Mouse (Mus musculus): Measurements from ENCODE around the gene Gm9945. TPM values are rescaled to one million over a fixed set of nuclear protein-coding genes. Genes with fewer than 3 reads are reported as not detected.

Gm9945 gene
- total RNA-seq, 1 experiment from 2014 or later = not detected

DNA sequence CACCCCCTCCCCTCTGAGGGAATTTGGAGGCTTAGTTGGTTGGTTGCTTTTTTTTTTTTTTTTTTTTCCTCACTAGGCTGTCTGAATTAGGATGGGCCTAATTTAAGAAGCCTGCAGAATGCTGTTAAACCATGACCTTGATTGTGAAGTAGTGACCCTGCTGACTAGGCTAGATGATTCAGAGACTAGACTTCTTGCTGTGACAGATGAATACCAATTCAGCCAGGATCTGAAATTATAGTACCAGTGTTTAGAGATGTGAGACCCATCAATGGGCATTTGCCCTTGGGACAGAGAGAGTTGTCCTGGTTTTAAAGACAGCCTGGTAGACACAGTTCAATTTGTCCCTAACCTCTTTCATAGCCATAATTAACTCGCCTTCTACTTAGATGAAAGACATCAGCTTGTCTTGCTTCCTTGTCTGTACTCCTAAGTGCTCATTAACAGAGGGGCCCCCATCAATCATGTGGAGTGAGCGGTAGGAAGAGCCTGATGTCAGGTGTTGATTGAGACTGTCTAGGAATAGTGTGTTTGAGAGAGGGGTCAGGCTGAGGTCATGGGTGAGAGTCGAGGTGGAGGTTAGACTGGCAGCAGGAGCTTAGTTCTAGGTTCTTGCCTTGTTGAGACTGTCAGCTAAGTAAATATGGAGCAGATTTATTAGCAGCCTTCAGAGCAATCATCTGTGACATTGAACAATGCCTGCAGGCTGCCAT lies 13.4 kb downstream of the Gm9945 start:
- DNase-seq = no peak

DNA sequence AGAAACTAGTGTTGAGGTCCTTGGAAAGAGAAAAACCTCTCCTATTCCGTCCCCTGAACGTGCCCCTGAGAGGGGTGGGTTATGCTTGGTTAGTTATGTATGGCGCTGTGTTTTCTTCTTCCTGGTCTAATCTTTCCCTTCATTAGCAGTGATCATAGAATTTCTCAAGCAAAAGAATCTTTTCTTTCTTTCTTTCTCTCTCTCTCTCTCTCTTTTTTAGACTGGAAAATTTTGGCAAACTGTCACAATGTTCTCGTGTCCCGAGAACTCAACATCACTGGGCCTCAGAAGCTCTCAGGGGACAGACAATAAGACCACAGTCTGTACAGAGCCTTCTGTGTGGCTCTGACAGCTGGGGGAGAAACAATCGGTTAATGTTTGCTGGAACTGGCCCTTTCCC lies 15.5 kb downstream of the Gm9945 start:
- DNase-seq = no peak

DNA sequence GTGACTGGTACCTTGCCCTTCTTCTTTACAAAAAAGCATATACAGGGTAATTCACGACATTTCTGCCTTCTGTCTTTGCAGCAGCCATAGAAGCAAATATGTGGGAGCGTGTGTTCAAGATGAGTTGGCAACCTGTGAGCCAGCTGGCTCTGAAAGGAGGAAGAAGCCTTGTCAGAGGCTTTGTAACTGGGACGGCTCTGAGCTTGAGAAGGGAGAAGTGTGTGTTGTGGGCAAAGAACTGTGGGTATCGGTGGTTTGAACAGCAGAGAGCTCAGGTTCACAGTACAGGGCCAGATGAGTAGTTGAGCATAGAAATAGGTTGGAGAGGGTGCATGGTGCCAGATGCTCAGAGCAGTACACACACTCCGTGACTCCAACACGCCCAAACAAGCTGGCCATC lies 17.0 kb downstream of the Gm9945 start:
- no peak for DNase-seq

DNA sequence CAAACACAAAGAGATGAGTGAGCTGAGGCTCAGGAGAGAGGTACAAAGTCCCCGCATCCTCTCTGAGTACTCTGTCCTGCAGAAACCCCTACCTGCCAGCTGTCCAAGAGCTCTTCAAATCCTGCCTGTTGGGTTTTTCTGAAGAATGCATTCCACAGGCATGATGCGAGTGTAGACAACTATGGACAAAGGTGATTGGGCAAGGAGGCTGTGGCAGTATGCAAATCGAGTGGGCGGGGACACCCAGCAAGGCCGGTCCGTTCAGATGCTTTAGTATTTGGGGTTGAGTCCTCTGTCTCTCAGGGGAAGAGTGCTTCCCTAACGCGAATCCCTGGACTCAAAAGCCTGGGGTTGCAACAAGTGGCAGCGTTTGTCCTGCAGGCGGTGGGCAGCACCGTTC lies 20.6 kb downstream of the Gm9945 start:
- no peak for DNase-seq

DNA sequence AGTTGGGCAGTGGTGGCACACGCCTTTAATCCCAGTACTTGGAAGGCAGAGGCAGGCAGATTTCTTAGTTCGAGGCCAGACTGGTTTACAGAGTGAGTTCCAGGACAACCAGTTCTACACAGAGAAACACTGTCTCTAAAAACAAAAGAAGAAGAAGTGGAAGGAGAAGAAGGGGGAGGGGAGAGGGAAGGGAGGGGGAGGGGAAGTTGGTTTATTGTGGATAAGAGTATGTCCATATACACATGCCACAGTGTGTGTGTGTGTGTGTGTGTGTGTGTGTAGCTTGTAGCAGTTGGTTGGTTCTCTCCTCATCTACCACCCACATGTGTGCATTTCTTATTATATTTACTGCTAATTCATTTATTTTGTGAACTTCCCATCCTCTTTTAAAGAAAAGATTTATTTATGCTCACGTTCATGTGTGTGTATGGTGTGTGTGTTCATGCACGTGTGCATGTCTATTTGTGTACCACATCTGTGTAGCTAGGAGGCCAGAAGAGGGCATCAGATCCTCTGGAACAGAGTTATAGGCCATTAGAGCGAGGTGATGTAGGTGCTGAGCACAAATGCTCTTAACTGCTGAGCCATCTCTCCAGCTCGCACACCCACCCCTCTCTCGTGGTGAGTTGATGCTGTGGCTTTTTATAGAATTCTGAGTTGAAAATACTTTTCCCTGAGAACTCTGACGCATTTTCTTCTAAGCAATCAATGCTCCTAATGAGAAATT lies 22.2 kb downstream of the Gm9945 start:
- no peak for DNase-seq

DNA sequence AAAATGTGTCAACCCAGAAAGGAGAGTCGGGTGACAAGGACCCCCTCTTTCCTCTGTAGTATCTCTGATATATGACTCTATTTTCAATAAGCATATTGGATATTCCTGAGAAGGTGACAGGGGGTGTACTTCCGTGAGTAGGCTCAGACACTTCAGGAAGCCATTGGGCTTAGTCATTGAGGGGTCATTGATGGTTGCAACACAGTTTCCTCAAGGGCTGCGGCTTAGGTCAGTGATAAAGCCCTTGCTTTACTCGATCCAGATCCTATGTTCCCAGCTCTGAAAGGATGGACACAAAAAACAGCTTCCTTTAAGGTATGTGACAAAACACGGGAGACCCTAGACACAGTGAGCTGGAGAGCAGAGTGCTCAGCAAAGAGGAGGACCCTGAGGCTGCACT lies 23.8 kb downstream of the Gm9945 start:
- DNase-seq = no peak

DNA sequence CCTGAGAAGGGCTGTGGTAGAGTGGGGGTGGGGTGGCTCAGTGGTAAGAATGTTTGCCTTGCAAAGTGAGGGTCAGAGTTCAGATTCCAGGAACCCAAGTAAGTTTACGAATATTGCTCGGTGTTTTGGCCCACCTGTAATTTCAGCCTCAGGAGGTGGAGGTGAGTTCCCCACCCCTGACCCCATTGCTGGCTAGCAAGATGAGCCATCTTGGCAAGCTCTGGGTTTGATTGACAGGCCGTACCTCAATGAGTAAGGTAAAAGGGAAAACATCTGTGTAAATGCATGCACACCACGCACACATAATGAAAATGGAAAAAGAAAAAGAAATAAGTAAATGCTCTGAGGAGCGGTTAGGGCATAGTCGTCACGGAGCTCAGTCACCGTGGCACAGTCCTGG lies 24.4 kb downstream of the Gm9945 start:
- no peak for DNase-seq

DNA sequence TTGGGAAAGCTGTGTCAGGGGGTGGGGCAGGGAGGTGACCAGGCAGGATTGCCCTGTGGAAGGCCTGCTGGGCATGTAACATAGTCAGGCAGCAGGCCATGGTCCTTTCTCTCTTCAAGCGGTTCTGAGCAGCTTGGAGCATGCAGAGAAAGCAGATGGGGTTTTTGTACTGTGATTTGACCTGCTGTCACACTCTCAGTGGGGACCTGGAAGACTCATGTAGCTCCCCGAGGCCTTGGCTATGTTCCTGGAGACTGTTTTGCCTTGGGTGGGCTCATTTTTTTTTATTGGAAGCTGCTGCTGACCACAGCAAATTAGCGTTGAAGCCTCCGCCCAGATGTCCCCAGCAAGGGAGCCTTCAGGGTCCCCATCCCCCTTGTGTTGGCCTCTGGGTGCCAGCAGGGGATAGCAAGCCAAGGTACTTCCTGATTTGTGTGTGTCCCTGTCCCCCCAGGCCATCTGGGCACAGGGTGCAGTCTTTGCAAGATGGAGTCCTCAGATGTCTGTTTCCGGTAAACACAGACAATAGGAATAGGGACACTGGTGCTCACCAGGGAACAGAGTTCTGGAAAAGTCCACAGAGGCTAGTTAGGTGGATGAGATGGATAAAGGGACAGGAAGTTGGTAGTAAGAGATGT lies 25.2 kb downstream of the Gm9945 start:
- DNase-seq = no peak

DNA sequence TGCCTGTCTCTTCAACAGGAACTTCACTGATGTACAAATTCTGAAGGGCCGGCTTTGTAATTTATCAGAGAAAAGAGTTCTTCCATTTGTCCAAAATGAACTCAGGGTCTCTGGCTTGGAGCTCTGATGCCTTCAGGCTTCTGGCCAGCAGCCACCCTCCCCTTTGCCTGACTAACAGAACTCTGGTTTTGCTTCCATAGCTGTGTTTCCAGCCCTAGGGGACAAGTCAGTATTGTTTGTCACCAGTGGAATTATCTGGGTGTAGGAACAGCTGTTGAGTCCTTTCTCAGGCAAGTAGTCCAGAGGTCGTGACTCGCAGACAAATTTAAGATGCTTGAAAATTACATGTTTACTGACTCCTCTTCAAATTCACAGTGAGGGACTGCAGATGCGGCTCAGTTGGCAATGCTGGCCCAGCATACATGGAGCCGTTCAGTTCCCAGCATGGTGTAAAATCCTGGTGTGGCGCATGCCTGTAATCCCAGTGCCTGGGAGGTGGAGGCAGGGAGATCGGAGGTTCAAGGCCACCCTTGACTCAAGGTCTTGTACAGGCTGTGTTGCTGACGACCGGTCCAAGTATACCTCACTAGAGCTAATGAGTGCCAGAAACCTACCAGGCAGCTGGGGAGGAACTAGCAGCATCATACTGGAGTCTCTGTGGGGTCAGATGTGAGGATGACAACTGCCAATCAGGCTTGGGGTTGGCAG lies 27.3 kb downstream of the Gm9945 start:
- DNase-seq = no peak

DNA sequence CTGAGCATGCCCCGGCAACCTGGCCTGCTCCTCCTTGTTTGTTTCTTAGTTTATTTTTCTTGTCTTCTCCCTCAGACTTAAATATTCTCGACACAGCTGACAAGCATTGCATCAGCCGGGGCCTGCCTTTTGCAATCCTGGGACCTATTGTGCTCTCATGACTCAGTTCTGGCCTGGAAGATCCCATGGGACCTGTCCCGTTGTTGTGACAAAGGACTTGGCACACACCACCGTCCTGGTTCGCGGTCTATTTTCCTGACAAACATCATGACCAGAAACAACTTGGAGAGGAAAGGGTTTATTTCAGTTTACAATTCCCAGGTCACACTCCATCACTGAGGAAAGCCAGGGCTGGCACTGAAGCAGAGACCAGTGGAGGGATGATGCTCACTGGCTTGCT lies 28.2 kb downstream of the Gm9945 start:
- DNase-seq = peak; percentile 73

DNA sequence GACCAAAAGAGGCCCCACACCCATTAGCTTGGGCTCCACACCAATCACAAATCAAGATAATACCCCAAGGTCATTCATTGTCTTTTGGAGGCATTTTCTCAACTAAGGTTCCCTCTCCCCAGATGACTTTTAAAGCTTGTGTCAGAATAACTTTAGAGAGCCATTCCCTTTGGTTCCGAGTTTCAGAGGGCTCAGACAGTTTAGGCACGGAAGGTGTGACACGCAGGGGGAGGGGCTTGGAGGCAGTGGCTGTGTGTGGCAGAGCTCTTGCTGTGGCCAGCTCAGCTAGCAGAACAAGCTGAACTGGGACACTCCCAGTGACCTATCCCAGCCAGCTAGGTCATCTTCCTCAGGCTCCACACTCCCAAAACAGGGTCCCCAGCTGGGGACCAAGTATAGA lies 28.6 kb downstream of the Gm9945 start:
- no peak for DNase-seq

DNA sequence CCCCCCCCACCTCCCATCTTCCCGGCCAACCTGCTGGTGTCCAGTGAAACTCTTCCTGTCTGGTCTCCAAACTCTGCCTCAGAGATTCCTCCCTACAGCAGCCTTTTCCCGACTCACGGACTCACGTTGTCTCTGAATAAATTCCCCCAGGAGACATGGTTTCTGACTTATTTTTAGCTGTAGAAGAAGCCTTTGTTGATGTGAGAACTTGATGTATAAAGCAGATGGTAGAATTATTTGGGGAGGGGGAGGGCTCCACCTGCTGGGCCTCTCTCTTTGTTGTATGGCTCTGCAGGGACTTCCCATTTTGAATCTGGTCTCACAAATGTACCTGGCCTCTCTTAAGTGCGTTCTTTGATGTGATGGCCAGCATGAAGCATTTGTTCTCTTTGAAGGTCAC lies 30.4 kb downstream of the Gm9945 start:
- no peak for DNase-seq

DNA sequence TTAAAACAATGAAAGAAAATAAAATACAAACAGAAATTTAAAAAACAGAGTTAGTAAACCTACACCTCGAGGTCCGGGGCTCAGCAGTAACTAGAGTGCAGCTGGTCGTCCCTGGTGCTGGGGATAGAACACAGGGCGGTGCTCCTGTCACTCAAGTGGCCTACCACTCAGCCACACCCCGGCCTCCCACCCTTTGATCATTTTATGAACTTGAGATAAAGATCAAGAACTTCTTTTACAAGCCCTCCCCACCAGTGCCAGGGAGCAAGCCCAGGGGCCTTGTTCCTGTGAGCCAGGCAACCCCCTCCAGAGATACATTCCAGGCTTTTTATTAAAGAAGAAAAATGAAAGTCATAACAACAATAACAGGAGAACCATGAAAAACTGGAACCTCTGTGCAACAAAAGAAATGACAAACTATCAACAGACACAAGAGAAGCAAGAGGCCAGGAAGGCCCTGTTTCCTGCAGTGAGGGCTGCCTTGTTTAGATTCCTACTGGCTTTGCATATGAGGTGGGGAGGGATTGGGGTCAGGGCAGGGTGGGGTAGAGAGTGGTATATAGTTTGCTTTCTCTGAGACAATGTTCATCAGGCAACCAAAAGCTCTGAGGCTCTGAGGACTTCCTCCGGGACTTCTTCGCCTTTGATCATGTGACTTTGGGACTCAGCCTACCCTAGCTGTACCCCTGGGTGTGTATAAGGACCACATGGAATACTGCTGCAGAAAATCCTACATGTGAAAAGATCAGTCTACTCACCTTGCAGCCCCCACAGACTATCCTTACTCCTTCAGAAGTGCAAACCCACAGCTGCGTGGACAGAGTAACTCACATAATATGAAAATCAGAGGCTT lies 37.0 kb downstream of the Gm9945 start:
- DNase-seq = no peak

DNA sequence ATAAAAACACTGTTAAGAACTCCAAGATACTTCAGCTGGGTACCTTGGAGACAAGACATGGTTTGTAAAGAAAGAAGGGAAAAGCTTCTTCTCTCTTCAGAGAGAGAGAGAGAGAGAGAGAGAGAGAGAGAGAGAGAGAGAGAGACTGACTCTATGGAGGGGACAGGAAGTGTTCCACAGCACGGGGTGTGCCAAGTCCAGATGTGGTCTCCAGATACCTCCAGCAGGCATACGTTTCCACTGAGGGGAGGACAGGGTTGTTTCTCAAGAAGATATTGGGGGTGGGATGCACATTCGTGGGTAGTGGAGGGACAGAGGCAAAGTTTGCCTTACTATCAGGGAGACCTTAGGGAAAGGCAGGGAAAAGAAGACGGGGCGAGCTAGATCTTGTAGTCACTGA lies 38.8 kb downstream of the Gm9945 start:
- DNase-seq = no peak

DNA sequence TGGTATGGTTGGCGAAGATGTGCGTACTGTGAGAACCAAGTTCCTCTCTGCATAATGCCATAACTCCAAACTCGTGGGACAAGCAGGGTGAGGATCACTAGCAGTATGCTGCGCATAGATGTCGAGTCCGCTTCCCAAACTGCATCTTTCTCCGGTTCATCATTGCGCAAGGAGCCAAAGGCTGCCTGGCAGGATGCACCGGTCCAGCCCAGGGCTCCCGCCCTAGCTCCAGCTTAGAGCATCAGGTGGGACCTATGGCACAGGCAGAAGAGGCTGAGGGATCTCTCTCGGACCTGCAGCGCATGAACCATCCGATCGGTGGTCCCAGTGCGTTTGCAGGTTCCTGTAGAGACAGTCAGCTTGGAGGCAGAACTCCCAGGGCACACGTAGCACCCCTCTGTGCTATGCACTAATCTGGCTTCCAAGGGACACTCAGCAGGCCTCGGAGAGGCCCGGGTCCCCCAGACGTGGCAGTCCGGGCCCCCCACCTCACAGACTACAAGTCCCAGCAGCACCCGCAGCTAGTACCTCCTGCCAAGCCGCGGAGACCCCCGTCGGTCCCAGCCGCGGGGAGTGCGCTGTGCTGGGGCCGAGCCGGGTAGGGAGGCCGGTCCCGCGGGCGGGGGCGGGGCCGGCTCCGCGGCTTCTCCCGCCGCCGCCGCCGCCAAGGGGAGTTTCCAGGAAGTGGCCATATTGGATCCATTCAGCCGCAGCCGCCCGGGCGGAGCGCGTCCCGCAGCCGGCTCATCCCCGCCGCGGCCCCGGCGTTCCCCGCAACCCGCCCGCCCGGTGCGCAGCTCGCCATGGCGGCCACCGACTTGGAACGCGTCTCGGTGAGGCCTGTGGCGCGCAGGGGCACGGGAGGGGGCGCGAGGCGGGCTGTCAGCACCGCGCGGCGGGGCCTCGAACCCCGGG lies 39.5 kb downstream of the Gm9945 start, which contains the start of gene Sept8:
Sept8 (plus strand) TSS at position 51 of the 915 bp plus-strand sequence.
- peak; percentile 71 for DNase-seq

DNA sequence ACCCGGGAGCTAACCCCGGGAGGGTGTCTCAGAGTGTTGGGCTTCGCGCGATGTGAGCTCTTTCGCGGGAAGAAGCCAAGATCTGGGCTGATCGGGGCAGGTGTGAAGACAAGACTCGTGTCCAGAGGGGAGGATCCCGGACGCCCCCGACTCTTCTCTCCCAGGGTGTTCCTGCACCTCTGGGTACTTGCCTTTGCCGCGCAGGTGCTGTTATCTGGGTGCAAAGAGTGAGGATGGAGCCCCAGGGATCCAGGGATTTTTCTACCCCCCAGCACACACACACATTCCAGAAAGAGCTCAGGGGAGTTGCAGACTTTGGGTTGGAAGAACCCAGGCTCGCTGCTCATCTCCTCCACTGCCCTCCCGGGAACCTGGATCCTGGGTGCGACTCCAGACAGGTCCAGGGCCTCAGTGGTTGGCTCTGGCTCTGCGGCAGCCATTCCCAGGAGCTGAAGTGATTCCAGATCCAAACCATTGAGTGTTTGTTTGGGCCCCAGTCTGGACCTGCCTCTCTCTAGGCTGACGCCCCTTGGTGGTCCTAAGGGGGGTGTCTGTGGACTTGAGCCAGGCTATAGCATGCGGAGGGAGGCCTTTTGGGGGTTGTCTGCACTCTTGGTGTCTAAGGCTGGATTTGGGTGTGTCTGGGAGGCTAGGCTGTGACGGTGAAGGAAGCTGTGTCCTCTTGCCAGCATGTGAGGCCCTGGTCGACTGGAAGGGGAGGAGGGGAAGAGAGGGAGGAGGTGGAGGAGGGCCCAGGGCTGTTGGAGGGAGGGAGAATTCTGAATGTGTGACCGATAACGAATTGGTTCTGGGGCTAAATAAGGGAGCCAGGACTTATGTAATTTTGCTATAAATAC lies 40.4 kb downstream of the Gm9945 start:
- DNase-seq = no peak

DNA sequence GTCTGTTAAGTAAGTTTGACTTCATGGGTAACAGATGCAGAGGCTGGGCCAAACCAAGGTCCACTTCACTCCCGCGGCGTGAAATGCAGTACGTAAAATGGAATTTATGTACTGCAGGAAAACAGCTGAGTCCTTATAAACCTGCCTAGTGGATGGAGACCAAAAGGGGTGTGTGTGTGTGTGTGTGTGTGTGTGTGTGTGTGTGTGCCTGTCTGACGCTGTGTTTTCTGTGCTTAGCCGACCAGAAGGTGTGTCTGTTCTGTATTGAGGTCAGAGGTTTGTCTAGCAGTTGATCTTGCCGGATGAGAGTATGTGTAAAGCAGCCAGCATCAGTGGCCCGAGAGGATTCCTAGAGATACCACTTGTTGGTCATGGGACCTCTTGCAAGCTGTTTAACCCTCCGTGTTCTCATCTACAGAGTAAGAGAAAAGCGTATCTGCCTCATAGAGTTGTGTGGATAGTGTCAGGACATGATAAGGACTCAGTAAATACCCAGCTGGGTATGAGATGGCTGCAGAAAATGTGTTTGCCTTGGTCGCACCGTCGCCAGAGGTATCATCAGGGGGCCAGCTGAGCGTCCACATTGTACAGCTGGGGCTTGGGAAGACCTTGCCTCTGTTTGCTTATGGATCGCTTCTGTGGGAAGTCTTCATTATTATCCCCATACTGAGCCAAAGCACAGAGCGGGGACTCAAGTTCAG lies 41.3 kb downstream of the Gm9945 start:
- no peak for DNase-seq

DNA sequence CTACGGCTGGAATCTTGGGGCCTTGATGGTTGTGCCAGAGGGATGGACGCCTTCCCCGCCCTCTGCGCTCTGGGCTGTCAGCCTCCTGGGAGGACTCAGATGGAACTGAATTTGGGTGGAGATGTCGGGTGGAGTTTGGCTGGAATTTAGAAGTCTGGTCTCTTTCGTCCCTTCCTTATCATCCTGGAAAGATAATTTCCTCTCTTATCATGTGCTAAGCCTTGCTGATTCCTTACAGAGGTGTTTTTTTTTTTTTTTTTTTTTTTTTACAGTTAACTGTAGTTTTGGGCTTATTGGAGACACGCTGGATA lies 41.8 kb downstream of the Gm9945 start:
- DNase-seq = no peak

DNA sequence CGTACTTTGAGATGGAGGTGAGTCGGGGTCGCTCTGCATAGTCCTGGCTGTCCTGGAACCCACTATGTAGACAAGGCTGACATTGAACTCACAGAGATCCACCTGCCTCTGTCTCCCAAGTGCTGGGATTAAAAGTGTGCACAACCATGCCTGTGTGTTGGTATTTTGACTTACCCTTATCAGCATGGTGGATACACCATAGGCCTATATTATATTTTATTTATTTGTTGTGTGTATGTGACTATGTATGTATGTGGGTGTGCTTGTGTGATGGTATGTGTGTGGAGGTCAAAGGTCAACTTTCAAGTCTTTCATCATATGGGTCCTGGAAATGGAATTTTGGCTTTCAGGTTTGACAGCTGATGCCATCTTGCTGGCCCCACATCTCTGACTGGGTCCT lies 42.4 kb downstream of the Gm9945 start:
- no peak for DNase-seq
